Mouse (Mus musculus) embryonic facial prominence, embryonic 14.5 days (tissue): ENCODE results near the gene Aldh9a1. TPM values are rescaled to one million over a fixed set of nuclear protein-coding genes. Genes with fewer than 3 reads are reported as not detected.
A peak's percentile ranks its signal among the peaks of the same experiment; 100 is the strongest.

Experiments used
- ATAC-seq: fragments of 200-750 bp; cut with Nextera tagmentation; 2 replicates; pipeline ENCODE4 v1.8.0; 2017; ENCODE audit warnings: low read depth, moderate number of reproducible peaks, moderate TSS enrichment
- DNase-seq: peaks from one replicate; pipeline ENCODE4 v3.0.0-alpha.2; 2015; ENCODE audit warnings: low spot score
- H3K27ac ChIP-seq: fragments of 300-500 bp; sonication (generic); replicated peaks from 2 replicates; pipeline ENCODE4 v1.5.1; 2014; ENCODE audit warnings: low read depth, mild to moderate bottlenecking, low read length, moderate library complexity
- H3K27me3 ChIP-seq: fragments of 300-500 bp; sonication (generic); replicated peaks from 2 replicates; pipeline ENCODE4 v1.6.1; 2014; ENCODE audit warnings: low read length; ENCODE audit not compliant: control insufficient read depth, insufficient read depth
- H3K36me3 ChIP-seq: fragments of 300-500 bp; sonication (generic); 2 replicates; pipeline ENCODE4 v1.6.1; 2014; ENCODE audit warnings: low read length, mixed read lengths; ENCODE audit not compliant: control insufficient read depth, insufficient read depth
- H3K4me1 ChIP-seq: fragments of 300-500 bp; sonication (generic); 2 replicates; pipeline ENCODE4 v1.6.1; 2014; ENCODE audit warnings: antibody characterized with exemption, low read length; ENCODE audit not compliant: control insufficient read depth, insufficient read depth
- H3K4me2 ChIP-seq: fragments of 300-500 bp; sonication (generic); 2 replicates; pipeline ENCODE4 v1.6.1; 2014; ENCODE audit warnings: low read depth, mild to moderate bottlenecking, low read length, moderate library complexity, mixed read lengths
- H3K4me3 ChIP-seq: fragments of 300-500 bp; sonication (generic); 2 replicates; pipeline ENCODE4 v1.5.1; 2014; ENCODE audit warnings: low read depth, mild to moderate bottlenecking, low read length
- H3K9ac ChIP-seq: fragments of 300-500 bp; sonication (generic); 2 replicates; pipeline ENCODE4 v1.6.1; 2014; ENCODE audit warnings: low read depth, mild to moderate bottlenecking, low read length, moderate library complexity, mixed read lengths
- H3K9me3 ChIP-seq: fragments of 300-500 bp; sonication (generic); 2 replicates; pipeline ENCODE4 v1.6.1; 2016; ENCODE audit warnings: low read length; ENCODE audit not compliant: control insufficient read depth
- WGBS: fragments of 180-500 bp; shearing (Covaris S2); extraction: QIAGEN DNeasy Blood & Tissue Kit; methylation state at CpG from one replicate; pipeline ENCODE4 v1.1.7; 2014; 5-methylcytosine and 5-hydroxymethylcytosine counted together
- polyA plus RNA-seq: library from polyadenylated mRNA; unstranded; fragments of >200 nt; fragmentation: Nextera tagmentation; extraction: Ambion mirVana; gene quantifications from 2 replicates; pipeline ENCODE4 v1.2.1, GENCODE M21; 2014

Aldh9a1 gene
- 40.7 and 48.6 TPM in 2 replicates for polyA plus RNA-seq

DNA sequence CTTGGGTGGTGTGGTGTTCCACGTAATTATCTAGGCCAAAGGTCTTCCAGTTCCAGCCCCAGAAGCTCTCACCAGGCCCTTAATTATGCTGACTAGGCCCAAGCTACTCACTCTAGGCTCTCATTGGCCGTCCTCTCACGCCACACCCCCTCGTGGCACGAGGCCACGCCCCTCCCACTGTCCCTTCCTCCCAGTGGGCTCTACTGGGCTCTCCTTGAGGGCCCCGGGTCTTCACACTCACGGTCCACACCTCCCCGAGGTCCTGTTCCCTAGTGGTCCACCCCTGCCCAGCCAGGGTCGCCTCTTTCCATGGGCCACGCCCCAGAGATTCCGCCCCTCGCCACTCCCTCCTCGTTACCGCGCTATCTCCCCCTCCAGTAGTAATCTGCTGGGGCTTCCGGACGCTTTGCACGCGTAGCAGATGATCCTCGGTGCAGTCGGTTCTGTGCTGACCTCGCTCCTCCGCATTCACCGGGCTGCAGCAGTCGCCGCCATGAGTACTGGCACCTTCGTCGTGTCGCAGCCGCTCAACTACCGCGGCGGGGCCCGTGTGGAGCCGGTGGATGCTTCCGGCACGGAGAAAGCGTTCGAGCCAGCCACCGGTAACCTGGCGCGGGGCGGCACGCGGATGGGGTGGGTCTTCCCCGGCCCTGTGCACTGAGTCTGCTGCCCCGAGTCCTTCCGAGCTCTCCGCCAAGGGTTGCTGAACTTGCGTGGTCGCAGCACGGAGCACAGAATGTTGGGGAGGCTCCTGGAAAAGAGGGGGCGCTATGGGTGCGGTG, at the start of gene Aldh9a1:
Aldh9a1 (plus strand) TSS at position 177 of the 782 bp plus-strand sequence.
- ATAC-seq (peak; percentile 96), DNase-seq (peak; percentile 92)
- Histone ChIP-seq H3K27ac (peak within 1 kb of the TSS; percentile 80), H3K4me2 (peak within 1 kb of the TSS; percentile 62), H3K9ac (peak within 1 kb of the TSS; percentile 77), H3K27me3 (no peaks in the 10 kb centered on the region), H3K4me1 (no peaks in the 10 kb centered on the region), H3K36me3 (peaks cover 14% of the 10 kb centered on the region; the same call in 1 of the 2 replicates), H3K4me3 (peak within 1 kb of the TSS; percentile 71), H3K9me3 (no peaks in the 10 kb centered on the region)
- under 1% methylated on average over 51 of the region's 55 CpGs for WGBS

DNA sequence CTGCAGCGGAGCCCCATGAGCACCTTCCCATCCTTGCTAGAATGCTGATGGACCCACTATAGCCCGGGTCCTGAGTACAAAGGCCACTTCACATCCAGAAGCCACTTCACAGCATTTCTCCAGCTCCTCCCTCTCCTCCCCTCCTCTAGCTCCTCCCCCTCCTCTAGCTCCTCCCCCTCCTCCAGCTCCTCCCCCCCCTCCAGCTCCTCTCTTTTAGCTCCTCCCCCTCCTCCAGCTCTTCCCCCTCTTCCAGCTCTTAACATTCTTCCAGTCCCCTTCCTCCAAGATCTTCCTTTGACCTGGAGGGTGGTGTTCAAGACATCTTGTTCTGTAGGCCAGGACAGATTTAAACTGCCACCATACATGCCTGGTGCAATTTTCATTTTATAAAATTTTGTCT, 49.7 kb upstream of the Aldh9a1 start:
- ATAC-seq (no peak), DNase-seq (no peak)
- WGBS, result 83% methylated on average over 2 of the region's 2 CpGs
- Histone ChIP-seq H3K4me3 (no peak overlapping the region), H3K9me3 (no peaks in the 10 kb centered on the region), H3K4me2 (no peak overlapping the region), H3K4me1 (no peaks in the 10 kb centered on the region), H3K36me3 (no peaks in the 10 kb centered on the region), H3K27me3 (no peaks in the 10 kb centered on the region), H3K27ac (no peak overlapping the region), H3K9ac (no peak overlapping the region)

DNA sequence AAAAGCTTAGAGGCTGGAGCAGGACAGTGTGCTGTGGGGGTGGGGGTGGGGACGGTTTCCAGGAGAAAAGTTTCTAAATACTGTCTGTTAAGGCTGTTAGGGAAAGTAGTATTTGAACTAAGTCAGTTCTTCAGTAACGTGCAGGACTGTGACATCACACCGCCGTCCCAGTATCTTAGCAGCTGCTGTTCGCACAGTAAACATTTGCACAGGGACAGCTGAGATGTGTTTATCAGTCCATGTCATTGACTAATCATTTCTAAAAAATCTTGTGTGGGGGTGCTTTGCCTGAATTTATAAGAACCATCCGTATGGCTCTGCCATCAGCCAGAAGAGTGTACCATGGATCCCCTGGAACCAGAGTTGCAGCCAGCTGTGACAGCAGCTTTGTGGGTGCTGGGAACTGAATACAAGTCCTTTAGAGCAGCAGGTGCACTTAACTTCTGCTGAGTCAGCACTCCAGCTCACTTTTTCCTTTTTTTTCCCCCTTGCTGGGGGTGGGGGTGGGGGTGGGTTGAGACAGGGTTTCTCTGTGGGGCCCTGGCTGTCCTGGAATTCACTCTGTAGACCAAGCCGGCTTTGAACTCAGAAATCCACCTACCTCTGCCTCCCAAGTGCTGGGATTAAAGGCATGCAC, 44.2 kb upstream of the Aldh9a1 start:
- DNase-seq (no peak), ATAC-seq (no peak)
- 66% methylated on average over 7 of the region's 7 CpGs for WGBS
- no peak overlapping the region for H3K4me3 ChIP-seq
- no peak overlapping the region for H3K4me2 ChIP-seq
- H3K27me3 ChIP-seq, result no peaks in the 10 kb centered on the region
- no peak overlapping the region for H3K27ac ChIP-seq
- H3K9ac ChIP-seq, result no peak overlapping the region
- no peaks in the 10 kb centered on the region for H3K9me3 ChIP-seq
- peaks cover 12% of the 10 kb centered on the region for H3K4me1 ChIP-seq
- peaks cover 6% of the 10 kb centered on the region; the same call in 1 of the 2 replicates for H3K36me3 ChIP-seq

DNA sequence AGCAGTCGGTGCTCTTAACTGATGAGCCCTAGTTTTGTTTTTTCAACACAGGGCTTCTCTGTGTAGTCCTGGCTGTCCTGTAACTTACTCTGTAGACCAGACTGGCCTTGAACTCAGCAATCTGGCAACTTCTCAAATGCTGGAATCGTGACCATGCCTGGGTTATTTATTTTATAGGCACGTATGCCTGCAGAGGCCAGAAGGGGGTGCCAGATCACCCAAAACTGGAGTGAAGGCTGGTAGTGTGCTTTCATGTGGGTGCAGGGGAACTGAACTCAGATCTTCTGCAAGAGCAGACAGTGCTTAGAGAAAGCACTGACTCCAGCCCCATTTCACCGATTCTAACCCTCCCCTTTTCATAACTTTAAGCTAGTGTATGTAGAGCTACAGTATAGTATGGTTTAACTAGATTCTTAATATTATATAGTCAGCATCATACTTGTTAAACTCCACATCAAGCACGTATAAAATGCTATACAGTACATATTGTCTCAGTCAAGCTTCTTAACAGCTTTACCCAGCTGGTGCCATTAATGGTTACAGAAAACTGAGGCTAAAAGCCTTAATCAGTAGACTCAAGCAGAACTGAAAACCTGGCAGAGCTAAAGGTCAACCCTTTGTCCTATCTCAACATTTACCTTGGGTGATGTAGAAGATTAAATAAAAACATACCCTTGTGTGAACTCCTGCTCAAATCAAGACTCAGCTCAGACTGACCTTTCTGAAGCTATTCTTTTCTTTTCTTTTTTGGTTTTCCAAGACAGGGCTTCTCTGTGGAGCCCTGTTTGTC, 43.1 kb upstream of the Aldh9a1 start:
- H3K4me3 ChIP-seq, result no peak overlapping the region
- no peaks in the 10 kb centered on the region for H3K27me3 ChIP-seq
- no peak for ATAC-seq
- H3K4me2 ChIP-seq, result no peak overlapping the region
- H3K9me3 ChIP-seq, result no peaks in the 10 kb centered on the region
- 69% methylated on average over 5 of the region's 5 CpGs for WGBS
- DNase-seq, result peak; percentile 20
- no peak overlapping the region for H3K27ac ChIP-seq
- H3K36me3 ChIP-seq, result peaks cover 11% of the 10 kb centered on the region; the same call in 1 of the 2 replicates
- H3K4me1 ChIP-seq, result peaks cover 12% of the 10 kb centered on the region
- H3K9ac ChIP-seq, result no peak overlapping the region

DNA sequence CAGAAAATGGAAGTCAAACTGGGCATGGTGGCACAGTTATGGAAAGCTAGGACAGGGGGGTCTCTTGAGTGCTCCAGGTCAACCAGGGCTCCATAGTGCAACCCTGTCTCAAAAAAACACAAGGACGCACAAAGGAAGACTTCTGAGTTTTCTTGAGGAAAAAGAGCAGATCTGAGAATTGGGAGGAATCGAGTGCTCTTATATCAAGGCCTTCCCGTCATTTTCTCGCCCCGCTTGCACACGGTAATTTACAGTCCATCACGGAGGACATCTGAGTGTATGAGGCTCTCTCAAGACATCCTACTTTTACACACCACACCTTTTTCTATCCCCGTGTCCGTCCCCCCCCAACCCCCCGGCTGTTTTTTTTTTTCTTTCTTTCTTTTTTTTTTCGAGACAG, 42.1 kb upstream of the Aldh9a1 start:
- peak overlapping the region; percentile 97 for H3K9ac ChIP-seq
- H3K4me3 ChIP-seq, result peak overlapping the region; percentile 84
- no peak for ATAC-seq
- WGBS, result 72% methylated on average over 11 of the region's 11 CpGs
- DNase-seq, result no peak
- peaks cover 21% of the 10 kb centered on the region; the same call in 1 of the 2 replicates for H3K36me3 ChIP-seq
- peak overlapping the region; percentile 86 for H3K4me2 ChIP-seq
- no peaks in the 10 kb centered on the region for H3K27me3 ChIP-seq
- H3K27ac ChIP-seq, result peak overlapping the region; percentile 96; the same call in 1 of the 2 replicates
- H3K9me3 ChIP-seq, result no peaks in the 10 kb centered on the region
- peaks cover 12% of the 10 kb centered on the region for H3K4me1 ChIP-seq

DNA sequence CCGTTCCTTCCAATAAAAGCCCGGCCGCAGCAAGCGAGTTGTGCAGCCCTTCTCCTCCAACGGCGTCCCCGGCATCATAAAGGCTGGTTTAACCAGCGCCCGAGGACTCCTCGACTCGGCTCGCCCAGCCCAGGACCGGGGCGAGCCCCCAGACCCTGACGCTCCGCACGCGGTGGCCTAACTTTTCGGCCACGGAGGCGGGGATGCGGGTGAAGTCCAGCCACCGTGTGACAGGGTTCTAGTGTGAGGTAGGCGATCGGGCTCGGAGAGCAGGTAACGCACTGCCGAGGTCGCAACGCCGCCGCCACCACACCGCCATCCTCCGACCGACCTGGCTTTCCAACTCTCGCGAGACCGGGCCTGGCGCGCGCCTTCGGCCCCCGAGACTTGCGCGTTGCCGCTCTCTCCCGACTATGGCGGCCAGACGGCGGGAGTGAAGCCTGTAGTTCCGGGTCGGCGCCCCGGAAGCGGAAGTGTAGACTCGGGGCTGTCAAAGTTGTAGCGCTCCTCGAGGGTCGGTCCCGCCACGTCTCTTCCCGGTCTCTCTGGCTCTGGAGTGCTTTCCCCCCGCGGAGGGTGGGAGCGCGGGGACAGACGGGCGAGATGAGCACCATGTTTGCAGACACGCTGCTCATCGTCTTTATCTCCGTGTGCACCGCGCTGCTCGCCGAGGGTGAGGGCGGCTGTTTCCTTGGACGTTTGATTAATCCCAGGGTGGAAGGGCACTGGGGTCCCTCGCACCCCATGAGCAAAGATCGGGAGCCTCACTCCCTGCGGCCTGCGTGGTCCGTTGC, 41.3 kb upstream of the Aldh9a1 start, which contains the start of gene Tmco1:
Tmco1 (plus strand) TSS at position 118 of the 794 bp plus-strand sequence.
- Histone ChIP-seq H3K27ac (peak within 1 kb of the TSS; percentile 96), H3K4me3 (peak within 1 kb of the TSS; percentile 84), H3K9me3 (no peaks in the 10 kb centered on the region), H3K27me3 (no peaks in the 10 kb centered on the region), H3K4me1 (peaks cover 12% of the 10 kb centered on the region), H3K4me2 (peak within 1 kb of the TSS; percentile 86), H3K9ac (peak within 1 kb of the TSS; percentile 97), H3K36me3 (peaks cover 25% of the 10 kb centered on the region; the same call in 1 of the 2 replicates)
- DNase-seq (peak; percentile 98), ATAC-seq (peak; percentile 99)
- under 1% methylated on average over 46 of the region's 82 CpGs for WGBS

DNA sequence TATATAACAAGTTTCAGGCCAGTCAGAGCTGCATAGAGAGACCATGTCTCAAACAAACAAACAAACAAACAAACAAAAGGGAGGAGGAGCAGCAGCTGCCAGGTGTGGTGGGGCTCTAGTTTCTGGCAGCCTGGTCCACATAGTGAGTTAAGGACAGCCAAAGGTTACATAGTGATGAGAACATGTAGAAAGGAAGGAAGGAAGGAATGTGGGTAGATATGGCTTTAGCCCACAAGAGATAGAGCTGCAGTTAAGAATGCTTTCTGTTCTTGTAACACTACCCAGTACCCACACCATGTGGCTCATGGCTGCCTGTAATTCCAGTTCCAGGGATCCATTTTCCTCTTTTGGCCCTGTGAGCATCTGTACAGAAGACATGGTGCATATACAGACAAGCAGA, 37.4 kb upstream of the Aldh9a1 start:
- Histone ChIP-seq H3K27ac (no peak overlapping the region), H3K9me3 (no peaks in the 10 kb centered on the region), H3K4me2 (no peak overlapping the region), H3K36me3 (peaks cover 48% of the 10 kb centered on the region), H3K27me3 (no peaks in the 10 kb centered on the region), H3K9ac (no peak overlapping the region), H3K4me3 (no peak overlapping the region), H3K4me1 (peaks cover 12% of the 10 kb centered on the region)
- DNase-seq (no peak), ATAC-seq (no peak)

DNA sequence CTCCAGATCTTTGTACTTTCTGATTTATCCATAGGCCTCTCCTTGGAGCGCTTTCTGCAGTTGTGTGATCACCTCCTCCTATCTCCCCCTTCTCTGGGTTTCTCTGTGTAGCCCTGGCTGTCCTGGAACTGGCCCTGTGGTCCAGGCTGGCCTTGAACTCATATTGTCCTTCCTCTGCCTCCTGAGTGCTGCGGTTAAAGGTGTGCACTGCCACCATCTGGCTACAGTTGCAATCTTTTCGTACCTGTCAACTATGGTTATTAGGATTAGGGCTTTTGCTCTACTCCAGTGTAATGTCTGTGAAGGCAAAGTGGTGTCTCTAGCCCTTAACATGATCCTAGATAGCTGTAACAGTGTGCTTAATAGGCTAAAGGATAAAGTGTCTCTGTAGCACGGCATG, 36.6 kb upstream of the Aldh9a1 start:
- ATAC-seq, result no peak
- H3K36me3 ChIP-seq, result peaks cover 54% of the 10 kb centered on the region
- H3K27me3 ChIP-seq, result no peaks in the 10 kb centered on the region
- no peak overlapping the region for H3K4me2 ChIP-seq
- DNase-seq, result no peak
- peaks cover 9% of the 10 kb centered on the region for H3K4me1 ChIP-seq
- H3K27ac ChIP-seq, result no peak overlapping the region
- no peaks in the 10 kb centered on the region for H3K9me3 ChIP-seq
- H3K4me3 ChIP-seq, result no peak overlapping the region
- whole genome bisulfite sequencing, result 86% methylated on average over 4 of the region's 4 CpGs
- H3K9ac ChIP-seq, result no peak overlapping the region
